Mouse (Mus musculus): Measurements from ENCODE around the gene Slc39a5. TPM values are rescaled to one million over a fixed set of nuclear protein-coding genes. Genes with fewer than 3 reads are reported as not detected.
A peak's percentile ranks its signal among the peaks of the same experiment; 100 is the strongest.

The Slc39a5 gene
- polyA plus RNA-seq, 1 experiment from 2014 or later = not detected

DNA sequence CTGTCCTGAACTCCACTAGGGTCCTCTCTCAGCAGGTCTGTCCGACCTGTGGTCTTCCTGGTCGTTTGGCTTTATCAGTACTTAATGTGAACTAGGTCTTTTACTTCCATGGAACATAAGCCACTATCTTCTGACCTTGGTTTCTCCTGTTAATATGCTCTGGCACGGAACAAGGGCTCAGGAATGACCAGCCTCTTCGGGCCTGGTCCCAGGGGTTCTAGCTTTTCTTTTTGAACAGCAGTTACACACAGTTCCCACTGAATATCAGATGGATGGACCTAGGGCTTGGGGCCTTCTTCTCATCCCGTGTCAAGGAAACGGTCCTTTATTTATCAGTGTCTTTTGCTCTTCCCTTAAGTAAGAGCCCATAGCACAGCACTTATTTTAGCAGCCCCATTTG, 39.2 kb downstream of the Slc39a5 start:
- Histone ChIP-seq H3K36me3 (replicated peaks; ENCODE audit: control insufficient read depth, insufficient read depth) (peaks cover 86% of the 10 kb centered on the region), H3K27ac (no peak overlapping the region), H3K9me3 (ENCODE audit: control insufficient read depth, low read length) (no peaks in the 10 kb centered on the region), H3K4me1 (replicated peaks; ENCODE audit: control insufficient read depth, insufficient read depth, low read length) (no peaks in the 10 kb centered on the region), H3K4me3 (replicated peaks; ENCODE audit: low read length) (no peak overlapping the region), H3K9ac (no peak overlapping the region), H3K4me2 (replicated peaks) (no peak overlapping the region), H3K27me3 (ENCODE audit: control insufficient read depth, insufficient read depth, low read length) (no peaks in the 10 kb centered on the region)
- ATAC-seq (ENCODE audit: low FRiP score) = no peak
- no peak for DNase-seq (ENCODE audit: low spot score)
- WGBS = 95% methylated on average over 6 of the region's 6 CpGs

GRCm38 (mm10) chr10:128359226-128359625, 41.8 kb downstream of the Slc39a5 start:
- H3K36me3 ChIP-seq (replicated peaks; ENCODE audit: control insufficient read depth, insufficient read depth) = peaks cover 96% of the 10 kb centered on the region
- no peaks in the 10 kb centered on the region for H3K4me1 ChIP-seq (replicated peaks; ENCODE audit: control insufficient read depth, insufficient read depth, low read length)
- H3K4me3 ChIP-seq (replicated peaks; ENCODE audit: low read length) = no peak overlapping the region
- H3K4me2 ChIP-seq (replicated peaks) = no peak overlapping the region
- no peaks in the 10 kb centered on the region for H3K9me3 ChIP-seq (ENCODE audit: control insufficient read depth, low read length)
- no peaks in the 10 kb centered on the region for H3K27me3 ChIP-seq (ENCODE audit: control insufficient read depth, insufficient read depth, low read length)
- no peak for ATAC-seq (ENCODE audit: low FRiP score)
- no peak overlapping the region for H3K9ac ChIP-seq
- no peak overlapping the region for H3K27ac ChIP-seq
- DNase-seq (ENCODE audit: low spot score) = no peak
- WGBS = 95% methylated on average over 6 of the region's 6 CpGs

DNA sequence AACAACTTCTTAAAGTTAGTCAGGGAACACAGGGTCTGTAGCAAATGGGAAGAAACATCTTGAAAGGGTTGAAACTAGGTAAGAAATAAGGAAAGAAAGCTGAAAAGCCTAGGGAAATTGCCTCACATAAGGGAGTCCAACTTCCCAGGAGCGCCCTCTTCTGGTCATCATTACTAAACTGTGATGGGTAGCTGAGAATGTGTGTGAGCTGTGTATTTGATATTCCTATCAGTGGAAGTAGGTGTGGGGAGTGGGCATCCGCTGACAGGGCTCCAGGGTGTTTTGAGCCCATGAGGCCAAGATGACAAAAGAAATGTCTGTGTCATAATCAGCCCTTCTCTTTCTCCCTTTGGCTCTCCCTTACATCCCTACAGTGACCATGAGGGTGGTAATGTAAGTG, 42.2 kb downstream of the Slc39a5 start:
- no peaks in the 10 kb centered on the region for H3K4me1 ChIP-seq (replicated peaks; ENCODE audit: control insufficient read depth, insufficient read depth, low read length)
- no peaks in the 10 kb centered on the region for H3K27me3 ChIP-seq (ENCODE audit: control insufficient read depth, insufficient read depth, low read length)
- no peaks in the 10 kb centered on the region for H3K9me3 ChIP-seq (ENCODE audit: control insufficient read depth, low read length)
- peaks cover 98% of the 10 kb centered on the region for H3K36me3 ChIP-seq (replicated peaks; ENCODE audit: control insufficient read depth, insufficient read depth)
- H3K4me2 ChIP-seq (replicated peaks) = no peak overlapping the region
- 46% methylated on average over 2 of the region's 2 CpGs for WGBS
- H3K27ac ChIP-seq = no peak overlapping the region
- H3K9ac ChIP-seq = no peak overlapping the region
- DNase-seq (ENCODE audit: low spot score) = peak; percentile 66
- H3K4me3 ChIP-seq (replicated peaks; ENCODE audit: low read length) = no peak overlapping the region
- ATAC-seq (ENCODE audit: low FRiP score) = no peak

DNA sequence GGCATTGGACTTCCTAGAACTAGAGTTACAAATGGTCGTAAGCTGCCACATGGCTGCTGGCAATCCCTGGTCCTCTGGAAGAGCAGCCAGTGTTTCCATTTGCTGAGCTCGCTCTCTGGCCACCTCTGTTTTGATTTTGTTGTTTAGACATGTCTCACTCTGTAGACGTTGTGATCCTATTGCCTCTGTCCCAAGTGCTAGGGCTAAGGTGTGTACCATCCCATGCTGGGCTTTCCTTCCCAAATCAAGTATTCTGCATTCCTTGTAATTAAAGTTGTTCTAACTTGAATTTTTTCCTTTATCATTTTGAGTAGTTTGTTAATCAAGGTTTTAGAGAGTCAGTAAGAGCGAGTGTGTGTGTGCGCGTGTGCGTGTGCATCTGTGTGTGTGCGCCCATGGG, 53.5 kb downstream of the Slc39a5 start:
- Histone ChIP-seq H3K9me3 (ENCODE audit: control insufficient read depth, low read length) (no peaks in the 10 kb centered on the region), H3K4me3 (replicated peaks; ENCODE audit: low read length) (no peak overlapping the region), H3K4me1 (replicated peaks; ENCODE audit: control insufficient read depth, insufficient read depth, low read length) (peaks cover 4% of the 10 kb centered on the region; the same call in 1 of the 2 replicates), H3K27ac (no peak overlapping the region), H3K27me3 (ENCODE audit: control insufficient read depth, insufficient read depth, low read length) (no peaks in the 10 kb centered on the region), H3K9ac (no peak overlapping the region), H3K4me2 (replicated peaks) (no peak overlapping the region), H3K36me3 (replicated peaks; ENCODE audit: control insufficient read depth, insufficient read depth) (peaks cover 30% of the 10 kb centered on the region)
- 95% methylated on average over 8 of the region's 8 CpGs for WGBS
- ATAC-seq (ENCODE audit: low FRiP score) (no peak), DNase-seq (ENCODE audit: low spot score) (no peak)

Small RNAs within 50 kb of the gene (microRNA-seq; reads per million reads assigned to microRNA genes)
- gene Gm25361 = not detected
- gene Gm26308 = not detected
- gene Mir6914 = not detected
- 0.81 reads per million for gene Mir6915

Other genes with a start within 250 kb of the Slc39a5 start
- 7.7 and 8.2 TPM in 2 replicates for gene Rbms2, start 220.9 kb downstream of the Slc39a5 start, polyA plus RNA-seq (2014; fragmentation: Nextera tagmentation; extraction: Ambion mirVana)
- 1.7 and 1.9 TPM in 2 replicates for gene Gls2, start 206.8 kb downstream of the Slc39a5 start, polyA plus RNA-seq (2014; fragmentation: Nextera tagmentation; extraction: Ambion mirVana)
- gene Spryd4, start 189.4 kb downstream of the Slc39a5 start, polyA plus RNA-seq (2014; fragmentation: Nextera tagmentation; extraction: Ambion mirVana) = 22.4 and 23.2 TPM in 2 replicates
- gene Mip, start 175.4 kb downstream of the Slc39a5 start, polyA plus RNA-seq (2014; fragmentation: Nextera tagmentation; extraction: Ambion mirVana) = 0.21 TPM in 1 of 2 replicates, not detected in the other
- 15.4 and 16.7 TPM in 2 replicates for gene Timeless, start 169.2 kb downstream of the Slc39a5 start, polyA plus RNA-seq (2014; fragmentation: Nextera tagmentation; extraction: Ambion mirVana)
- 0.19 TPM in 1 of 2 replicates, not detected in the other for gene Apon, start 147.1 kb downstream of the Slc39a5 start, polyA plus RNA-seq (2014; fragmentation: Nextera tagmentation; extraction: Ambion mirVana)
- gene Apof, start 132.6 kb downstream of the Slc39a5 start, polyA plus RNA-seq (2014; fragmentation: Nextera tagmentation; extraction: Ambion mirVana) = not detected in 2 replicates
- 20.4 and 20.5 TPM in 2 replicates for gene Stat2, start 130.7 kb downstream of the Slc39a5 start, polyA plus RNA-seq (2014; fragmentation: Nextera tagmentation; extraction: Ambion mirVana)
- gene Il23a, start 102.5 kb downstream of the Slc39a5 start, polyA plus RNA-seq (2014; fragmentation: Nextera tagmentation; extraction: Ambion mirVana) = 0.25 and 0.28 TPM in 2 replicates
- gene Pan2, start 97.9 kb downstream of the Slc39a5 start, polyA plus RNA-seq (2014; fragmentation: Nextera tagmentation; extraction: Ambion mirVana) = 17.7 and 19.2 TPM in 2 replicates
- gene Cnpy2, start 78.8 kb downstream of the Slc39a5 start, polyA plus RNA-seq (2014; fragmentation: Nextera tagmentation; extraction: Ambion mirVana) = 187 and 215 TPM in 2 replicates
- gene Cs, start 63.5 kb downstream of the Slc39a5 start, polyA plus RNA-seq (2014; fragmentation: Nextera tagmentation; extraction: Ambion mirVana) = 271 and 304 TPM in 2 replicates
- gene Coq10a, start 32.2 kb downstream of the Slc39a5 start, polyA plus RNA-seq (2014; fragmentation: Nextera tagmentation; extraction: Ambion mirVana) = 50.8 and 54.2 TPM in 2 replicates
- gene Ankrd52, start 24.1 kb downstream of the Slc39a5 start, polyA plus RNA-seq (2014; fragmentation: Nextera tagmentation; extraction: Ambion mirVana) = 13.0 and 15.4 TPM in 2 replicates
- gene Nabp2, start 10.3 kb upstream of the Slc39a5 start, polyA plus RNA-seq (2014; fragmentation: Nextera tagmentation; extraction: Ambion mirVana) = 134 and 140 TPM in 2 replicates
- gene Rnf41, start 10.4 kb upstream of the Slc39a5 start, polyA plus RNA-seq (2014; fragmentation: Nextera tagmentation; extraction: Ambion mirVana) = 70.9 and 83.7 TPM in 2 replicates
- 184 and 191 TPM in 2 replicates for gene Smarcc2, start 58.0 kb upstream of the Slc39a5 start, polyA plus RNA-seq (2014; fragmentation: Nextera tagmentation; extraction: Ambion mirVana)
- 825 and 884 TPM in 2 replicates for gene Myl6, start 92.9 kb upstream of the Slc39a5 start, polyA plus RNA-seq (2014; fragmentation: Nextera tagmentation; extraction: Ambion mirVana)
- 5.8 and 6.1 TPM in 2 replicates for gene Myl6b, start 97.5 kb upstream of the Slc39a5 start, polyA plus RNA-seq (2014; fragmentation: Nextera tagmentation; extraction: Ambion mirVana)
- gene Esyt1, start 124.6 kb upstream of the Slc39a5 start, polyA plus RNA-seq (2014; fragmentation: Nextera tagmentation; extraction: Ambion mirVana) = 13.7 and 14.5 TPM in 2 replicates
- 14.5 and 16.3 TPM in 2 replicates for gene Zc3h10, start 146.5 kb upstream of the Slc39a5 start, polyA plus RNA-seq (2014; fragmentation: Nextera tagmentation; extraction: Ambion mirVana)
- 2,254 and 2,846 TPM in 2 replicates for gene Rpl41, start 148.1 kb upstream of the Slc39a5 start, polyA plus RNA-seq (2014; fragmentation: Nextera tagmentation; extraction: Ambion mirVana)
- 129 and 149 TPM in 2 replicates for gene Pa2g4, start 164.8 kb upstream of the Slc39a5 start, polyA plus RNA-seq (2014; fragmentation: Nextera tagmentation; extraction: Ambion mirVana)
- gene Erbb3, start 188.4 kb upstream of the Slc39a5 start, polyA plus RNA-seq (2014; fragmentation: Nextera tagmentation; extraction: Ambion mirVana) = 1.5 and 1.8 TPM in 2 replicates
- 450 and 573 TPM in 2 replicates for gene Rps26, start 225.5 kb upstream of the Slc39a5 start, polyA plus RNA-seq (2014; fragmentation: Nextera tagmentation; extraction: Ambion mirVana)
- 17.2 and 18.1 TPM in 2 replicates for gene Ikzf4, start 244.8 kb upstream of the Slc39a5 start, polyA plus RNA-seq (2014; fragmentation: Nextera tagmentation; extraction: Ambion mirVana)

Data from hindbrain, embryonic 14.5 days (tissue).